Mouse (Mus musculus): ENCODE data around the gene Spaca6.

- TF ChIP-seq CTCF (IDR thresholded peaks at IDR 0.05; ENCODE audit: low read depth, low read length) (no peak), GATA1 (IDR thresholded peaks at IDR 0.05; ENCODE audit: borderline replicate concordance, low read length) (no peak), TAL1 (conservative IDR thresholded peaks at IDR 0.05; ENCODE audit: low read depth, low read length) (no peak)
Observed at GRCm38 (mm10) chr17:17826751-17827657, at the start of gene Spaca6.
